Mouse (Mus musculus): ENCODE results near the gene Suco. TPM values are rescaled to one million over a fixed set of nuclear protein-coding genes. Genes with fewer than 3 reads are reported as not detected.

Gene Suco
- polyA plus RNA-seq, 2 experiments from 2014 or later = 24.2 to 29.4 TPM

GRCm38 (mm10) chr1:161782725-161783124 is 93.8 kb downstream of the Suco start:
- no peak for ATAC-seq

DNA sequence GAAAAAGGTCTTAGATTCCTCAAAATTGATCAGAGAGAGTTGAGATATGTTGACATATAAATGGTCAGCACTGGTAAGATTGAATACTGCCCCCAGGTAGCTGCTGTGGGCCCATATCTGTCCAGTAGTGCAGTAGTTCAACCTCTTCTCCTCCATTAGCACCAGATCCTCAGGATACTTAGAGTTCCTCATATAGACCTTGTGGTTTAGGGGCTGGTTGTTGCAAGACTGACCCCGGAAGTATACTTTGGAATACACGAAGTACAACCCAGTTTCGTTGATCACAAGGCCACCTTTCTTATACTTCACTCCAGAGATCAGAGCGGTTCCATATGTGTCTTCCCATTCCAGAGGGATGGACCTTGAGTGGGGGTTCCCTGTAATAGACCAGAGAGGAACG is 94.9 kb downstream of the Suco start:
- no peak for ATAC-seq

DNA sequence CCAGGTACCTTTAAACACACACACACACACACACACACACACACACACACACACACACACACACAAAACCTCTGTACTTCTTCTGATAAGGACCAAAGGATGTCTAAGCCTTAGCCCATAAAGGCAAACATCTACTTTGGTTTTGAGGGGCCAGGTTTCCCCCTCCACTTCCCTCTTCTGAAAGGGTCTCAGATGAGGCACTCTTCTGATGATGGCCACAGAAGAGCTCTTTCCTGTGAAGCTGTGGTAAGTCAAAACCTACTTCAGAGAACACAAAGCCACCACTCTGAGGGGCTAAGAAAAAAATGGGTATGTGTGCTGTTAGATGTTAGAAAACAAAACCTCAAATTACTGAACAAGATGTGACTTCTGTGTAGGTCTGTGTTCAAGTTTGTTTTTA is 97.4 kb downstream of the Suco start:
- peak; percentile 67 for ATAC-seq

- peak; percentile 70 for ATAC-seq
Measured at GRCm38 (mm10) chr1:161775151-161775550, 101.3 kb downstream of the Suco start.

DNA sequence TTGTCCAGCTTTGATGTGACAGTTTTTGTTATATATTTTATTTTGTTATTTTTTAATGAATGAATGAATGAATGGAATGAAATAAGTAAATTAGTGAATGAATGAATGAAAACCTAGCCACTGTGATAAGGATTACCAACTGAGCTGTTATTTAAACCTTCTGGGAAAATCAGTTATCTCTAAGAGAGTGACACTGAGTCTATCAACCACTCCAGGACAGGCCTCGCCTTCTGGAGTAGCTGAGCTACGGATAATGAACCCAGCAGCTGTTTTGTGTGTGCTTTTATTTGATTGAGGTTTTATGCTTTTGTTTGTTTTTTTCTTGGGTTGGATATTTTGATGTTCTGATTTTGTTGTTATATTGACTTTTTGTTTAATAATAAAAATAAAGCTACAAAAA is 105.2 kb downstream of the Suco start:
- ATAC-seq = no peak

DNA sequence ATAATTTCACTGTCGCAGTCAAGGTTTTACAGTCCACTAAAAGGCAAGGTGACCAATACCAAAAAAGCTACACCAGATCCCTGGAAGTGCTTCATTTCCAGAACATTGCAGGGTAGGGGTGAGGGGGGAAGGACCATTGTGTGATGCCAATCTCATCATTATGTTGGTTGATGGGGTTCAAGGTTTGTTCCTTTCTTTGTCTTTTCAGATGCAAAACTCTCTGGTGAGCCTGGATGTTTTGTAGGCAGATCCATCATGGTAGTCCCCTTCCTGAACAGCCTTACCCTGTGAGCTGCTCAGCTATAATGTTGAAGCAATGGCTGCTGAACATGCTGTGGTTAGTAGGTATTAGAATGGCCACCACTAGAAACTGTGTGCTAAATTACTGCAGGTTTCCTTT is 107.2 kb downstream of the Suco start:
- ATAC-seq = no peak

DNA sequence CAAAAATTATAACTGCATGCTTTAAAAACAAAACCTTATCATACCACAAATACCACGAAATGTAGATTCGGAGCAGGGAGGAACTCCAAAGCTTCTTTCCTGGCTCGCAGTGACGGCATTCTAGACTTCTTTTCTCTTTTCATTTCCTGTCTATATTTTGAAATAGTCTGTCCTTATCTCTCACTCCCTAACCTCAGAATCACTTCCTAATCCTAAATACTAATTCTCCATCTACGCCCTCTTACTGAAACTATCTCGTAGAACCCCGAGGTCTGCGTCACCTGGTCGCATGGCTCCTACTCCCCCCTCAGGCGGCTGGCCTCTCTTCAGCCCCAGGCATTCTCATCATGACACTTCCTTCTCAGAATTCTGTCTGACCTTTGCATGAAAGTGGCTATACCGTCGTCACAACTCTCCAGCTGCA is 109.4 kb downstream of the Suco start:
- peak; percentile 30 for ATAC-seq

DNA sequence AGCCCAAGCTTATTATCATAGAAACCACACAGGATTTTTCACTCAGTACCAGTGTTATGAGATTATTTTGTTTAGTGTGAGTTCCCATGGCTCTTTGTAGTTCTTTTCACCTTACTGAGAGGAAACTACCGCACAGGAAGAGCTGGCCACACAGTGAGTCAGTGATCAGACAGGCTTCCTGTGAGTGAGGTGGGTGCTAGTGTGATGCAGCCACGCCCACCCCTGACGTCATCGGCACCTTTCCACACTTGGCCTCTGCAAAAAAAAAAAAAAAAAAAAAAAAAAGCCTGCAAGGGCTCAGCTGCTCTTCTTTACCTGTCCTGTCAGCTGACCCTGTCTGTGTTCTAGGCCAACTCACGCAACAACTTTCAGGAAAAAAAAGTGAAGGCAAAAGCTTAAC is 109.8 kb downstream of the Suco start:
- peak; percentile 92 for ATAC-seq

Other genes with a start within 250 kb of the Suco start
- gene Fasl, start 88.2 kb downstream of the Suco start, polyA plus RNA-seq (2017; shearing (Covaris generic)) = 10 to 100 TPM; 11.3 to 16.4 TPM
- 10 to 100 TPM; 25.1 to 40.2 TPM for gene Pigc, start 92.5 kb upstream of the Suco start, polyA plus RNA-seq (2017; shearing (Covaris generic))
- gene 4930558K02Rik, start 103.0 kb upstream of the Suco start, polyA plus RNA-seq (2017; shearing (Covaris generic)) = not detected

All from activated CD4-positive, CD25-positive, alpha-beta regulatory T cell, adult 4 months (primary cell).